Mouse (Mus musculus): ENCODE results near the gene G0s2.
"Not testable (repeated sequence)": the region's sequence is repeated elsewhere in the genome, so short reads cannot be mapped to it uniquely, and the experiment has no call there.

The G0s2 gene

DNA sequence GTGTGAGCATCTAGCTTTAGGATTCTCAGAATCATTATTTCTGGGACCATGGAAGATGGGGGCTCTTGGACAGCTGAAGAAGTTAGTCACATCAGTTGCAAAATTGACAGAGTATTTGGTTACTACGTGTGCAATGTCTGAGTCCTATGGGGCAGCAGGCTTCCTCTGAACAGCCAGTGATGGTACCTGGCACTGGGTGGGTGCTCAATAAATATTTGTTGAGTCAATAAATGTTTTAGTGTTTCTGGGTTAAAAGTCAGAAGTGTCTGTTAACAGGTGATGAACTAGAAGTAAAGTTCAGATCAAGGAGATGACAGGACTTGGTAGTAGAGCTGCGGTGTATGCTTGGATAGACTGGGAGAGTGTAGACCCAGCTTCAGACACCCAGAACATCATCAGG lies 14.6 kb upstream of the G0s2 start:
- no peak for DNase-seq

DNA sequence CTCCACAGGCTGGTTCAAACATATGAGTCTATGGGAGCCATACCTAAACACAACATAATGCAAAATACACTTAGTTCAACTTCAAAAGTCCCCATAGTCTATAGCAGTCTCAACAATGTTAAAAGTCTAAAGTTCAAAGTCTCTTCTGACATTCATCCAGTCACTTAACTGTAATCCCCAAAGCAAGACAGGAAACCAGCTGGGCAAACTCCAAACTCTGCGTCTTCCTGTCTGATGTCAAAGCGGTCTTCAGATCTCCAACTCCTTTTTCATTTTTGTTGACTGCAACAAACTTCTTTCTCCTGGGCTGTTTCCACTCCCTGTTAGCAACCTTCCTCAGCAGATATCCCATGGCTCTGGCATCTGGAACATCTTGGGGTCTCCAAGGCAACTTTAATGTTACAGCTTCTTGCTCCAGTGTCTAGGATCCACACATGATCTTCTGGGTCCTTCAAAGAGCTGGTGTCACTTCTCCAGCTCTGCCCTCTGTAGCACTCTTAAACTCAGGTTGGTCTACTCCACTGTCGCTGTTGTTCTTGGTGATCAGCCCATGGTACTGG lies 12.8 kb upstream of the G0s2 start:
- peak; percentile 47 to 62 for DNase-seq

DNA sequence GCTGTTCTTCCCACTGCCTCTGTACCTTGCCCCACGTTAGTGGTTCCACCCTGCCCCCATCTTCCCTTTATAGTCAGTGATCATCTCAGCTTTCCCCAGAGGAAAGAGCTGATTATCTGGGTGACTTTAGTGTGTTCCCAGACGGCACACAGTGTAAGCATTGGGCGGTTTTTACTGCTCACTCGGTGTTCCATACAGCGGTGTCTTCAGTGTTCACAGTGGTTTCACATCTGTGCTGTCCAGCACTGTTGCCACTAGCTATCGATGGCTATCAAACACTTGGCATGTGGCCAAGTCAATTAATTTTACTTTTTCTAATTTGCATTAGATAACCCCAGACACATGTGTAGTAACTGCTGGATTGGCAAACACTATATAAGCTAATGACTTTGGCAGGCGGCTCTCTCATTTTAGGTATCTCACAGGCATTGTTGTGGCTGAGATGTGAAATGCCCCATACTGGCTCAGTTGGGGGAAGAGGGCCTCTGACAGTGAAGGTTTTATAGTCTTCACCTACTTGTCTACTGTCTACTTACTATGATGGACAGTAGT lies 11.3 kb upstream of the G0s2 start:
- no peak for DNase-seq

DNA sequence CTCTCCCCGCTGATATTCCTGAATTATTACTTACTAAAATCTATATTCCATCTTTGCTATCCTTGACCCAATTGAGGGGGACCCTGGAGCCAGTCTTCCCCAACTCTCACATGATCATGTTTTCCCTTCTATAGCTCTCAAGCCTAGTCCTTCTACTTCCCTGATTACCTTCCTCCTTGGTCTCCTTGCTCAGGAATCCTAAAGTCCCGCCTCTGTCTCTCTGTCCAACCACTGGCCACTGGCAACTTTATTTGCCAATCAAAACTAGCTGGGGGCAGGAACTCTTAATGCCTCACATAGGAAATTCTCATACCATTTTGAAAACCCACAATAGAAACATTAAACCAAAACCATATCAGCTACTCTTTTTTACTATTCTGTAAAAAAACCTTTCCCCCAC lies 8.3 kb upstream of the G0s2 start:
- no peak for DNase-seq

DNA sequence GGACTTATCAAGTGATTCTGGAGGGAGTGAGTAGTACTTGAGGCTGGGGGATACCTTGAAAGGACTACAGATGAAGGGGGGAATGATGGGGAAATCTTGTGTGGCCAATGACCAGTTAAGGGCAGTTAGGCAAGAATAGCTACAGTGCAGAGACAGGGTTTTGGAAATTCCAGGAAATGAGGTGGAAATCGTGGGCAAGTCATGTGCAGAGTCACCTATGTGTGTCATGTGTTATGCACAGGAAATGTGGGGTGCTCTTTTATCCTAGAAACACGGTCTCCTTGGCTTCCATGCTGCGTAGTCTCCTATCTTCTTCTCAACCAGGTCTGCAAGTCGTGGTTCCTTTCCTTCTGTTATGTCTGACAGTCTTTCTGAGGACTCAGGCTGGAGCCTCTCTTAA lies 6.5 kb upstream of the G0s2 start:
- DNase-seq = no peak

- no peak for DNase-seq
Measured at GRCm38 (mm10) chr1:193278414-193279045, 5.5 kb upstream of the G0s2 start.

- no peak for DNase-seq
Measured at GRCm38 (mm10) chr1:193274407-193275071, 1.5 kb upstream of the G0s2 start.

DNA sequence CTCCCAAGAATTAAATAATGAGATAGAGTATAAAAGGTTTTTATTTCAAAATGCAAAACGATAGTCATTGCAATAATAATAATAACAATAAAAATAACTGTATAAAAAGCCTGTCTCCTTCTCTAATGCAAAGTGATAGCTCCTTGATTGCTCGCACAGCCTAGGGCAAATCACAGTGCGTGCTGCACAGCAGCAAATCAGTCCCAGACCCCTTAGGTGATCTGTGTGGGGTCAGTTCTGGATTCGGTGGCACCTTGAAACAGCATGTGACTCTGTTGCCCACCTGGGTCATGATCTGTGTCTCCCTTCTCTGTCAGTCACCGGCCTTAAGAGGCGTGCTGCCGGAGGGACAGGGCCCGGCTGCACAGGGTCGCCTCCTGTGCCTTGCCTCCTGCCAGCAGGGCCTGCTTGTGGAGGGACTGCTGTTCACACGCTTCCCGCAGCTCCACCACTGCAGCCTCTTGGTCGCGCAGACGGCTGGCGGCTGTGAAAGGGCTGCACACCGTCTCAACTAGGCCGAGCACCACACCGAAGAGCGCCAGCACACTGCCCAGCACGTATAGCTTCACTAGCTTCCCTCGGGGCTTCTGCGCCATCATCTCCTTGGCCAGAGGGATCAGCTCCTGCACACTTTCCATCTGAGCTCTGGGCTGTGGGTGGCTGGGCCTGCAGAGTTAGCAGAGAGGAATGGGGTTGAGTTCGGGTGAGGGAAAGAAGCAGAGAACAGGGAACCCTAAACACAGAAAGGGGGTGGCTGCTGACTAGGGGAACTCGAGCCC lies 691 bp downstream of the G0s2 start:
- peak in 1 of 2 experiments; percentile 17 for DNase-seq

- no peak for DNase-seq
Measured at GRCm38 (mm10) chr1:193270965-193271763, 1.9 kb downstream of the G0s2 start.

GRCm38 (mm10) chr1:193265734-193266133 lies 7.3 kb downstream of the G0s2 start:
- no peak for DNase-seq

DNA sequence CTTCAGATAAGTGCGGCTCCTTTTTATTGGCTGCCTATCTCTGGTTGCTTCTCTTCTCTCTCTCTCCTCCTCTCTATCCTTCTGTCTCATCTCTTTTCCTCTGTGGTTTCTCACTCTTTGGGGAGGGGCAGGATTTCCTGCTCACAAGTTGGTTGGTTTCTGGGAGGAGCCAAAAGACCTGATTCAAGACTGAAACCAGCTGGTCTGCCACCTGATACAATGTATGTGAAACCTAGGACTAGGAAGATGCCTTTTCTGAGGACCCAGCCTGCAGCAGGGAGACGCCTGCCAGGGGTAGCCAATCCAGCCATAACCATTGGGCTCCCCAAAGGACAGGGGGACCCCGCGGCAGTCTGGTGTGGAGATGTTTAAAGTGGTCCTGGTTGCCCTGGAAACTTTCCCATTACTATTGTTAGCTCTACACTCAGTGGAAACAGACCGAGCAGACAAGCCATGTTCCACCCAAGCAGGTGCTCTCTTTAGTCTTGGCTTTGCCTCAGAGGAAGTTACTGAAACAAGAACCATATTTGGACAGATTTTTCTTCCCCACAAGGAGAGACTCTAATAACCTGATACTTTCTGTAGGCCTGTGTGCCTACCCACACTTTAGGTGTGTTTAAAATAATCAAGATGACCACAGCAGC lies 8.9 kb downstream of the G0s2 start, which contains the start of gene Hsd11b1:
Hsd11b1 (minus strand) TSS at position 121 of the 644 bp plus-strand sequence.
- peak; percentile 61 to 86 for DNase-seq

GRCm38 (mm10) chr1:193263026-193263907 lies 9.8 kb downstream of the G0s2 start:
- DNase-seq = no peak

DNA sequence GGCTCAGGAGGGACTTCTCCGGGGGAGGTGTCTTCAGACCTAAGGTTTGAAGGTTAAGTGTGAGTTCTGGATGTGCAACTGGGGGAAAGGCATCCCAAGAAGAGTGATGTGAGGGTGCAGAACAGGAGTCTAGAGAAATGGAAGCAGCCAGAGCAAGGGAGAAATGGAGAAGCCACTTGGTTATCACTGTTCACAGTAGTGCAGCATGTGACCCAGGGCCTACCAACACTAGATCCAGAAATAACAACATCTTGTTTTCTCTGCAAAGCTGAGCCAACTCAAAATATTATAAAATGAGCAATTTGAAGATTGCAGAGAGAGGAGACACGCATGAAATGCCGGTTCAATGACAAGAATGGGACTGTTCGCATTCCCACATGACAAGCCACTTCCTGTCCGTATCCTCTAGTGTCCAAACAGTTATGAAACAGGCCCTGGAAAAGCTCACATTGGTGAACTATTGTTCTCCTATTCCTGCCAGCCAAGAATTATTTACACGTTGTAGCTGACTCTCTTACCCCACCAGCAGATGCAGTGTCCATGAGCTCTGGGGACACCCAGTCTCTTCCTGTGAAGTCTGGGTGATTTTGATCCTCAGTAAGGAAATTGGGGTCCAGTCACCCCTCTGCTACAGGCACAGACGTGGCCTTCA lies 11.0 kb downstream of the G0s2 start:
- no peak for DNase-seq

GRCm38 (mm10) chr1:193259559-193259958 lies 13.5 kb downstream of the G0s2 start:
- DNase-seq = no peak

DNA sequence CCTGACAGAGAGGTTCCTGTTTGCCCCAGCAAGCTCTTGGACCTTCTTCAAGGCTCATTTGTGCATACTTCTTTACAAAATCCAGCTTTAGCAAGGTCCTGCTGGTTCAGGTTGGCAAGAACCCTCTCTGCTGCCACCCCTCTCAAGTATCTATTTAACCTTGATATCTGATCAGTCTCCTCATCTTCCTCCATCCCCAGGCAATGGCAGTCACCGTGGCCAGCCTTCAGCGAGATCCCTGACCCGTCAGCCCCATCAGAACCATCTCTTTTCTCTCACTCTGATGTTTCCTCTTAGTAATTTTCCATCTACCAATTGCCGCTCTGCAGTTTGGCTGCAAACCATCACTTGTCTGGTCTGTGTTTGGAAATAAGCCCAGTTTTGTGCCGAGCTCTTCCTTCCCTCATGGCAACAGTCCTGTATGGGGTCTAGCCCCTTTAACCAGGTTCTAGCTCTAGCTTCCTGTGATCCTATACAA lies 16.4 kb downstream of the G0s2 start:
- no peak for DNase-seq

DNA sequence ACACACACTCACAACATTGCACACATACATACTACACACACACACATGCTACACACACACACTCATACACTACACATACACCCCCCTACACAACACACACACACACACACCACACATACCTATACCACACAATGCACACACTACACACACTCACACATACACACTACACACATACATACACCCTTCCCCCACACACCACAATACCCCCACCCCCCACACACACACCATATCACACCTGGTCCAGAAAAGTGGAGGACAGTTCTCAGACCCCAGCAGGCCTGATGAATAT lies 16.8 kb downstream of the G0s2 start:
- DNase-seq = no peak

- DNase-seq = peak in 1 of 2 experiments; percentile 54
Measured at GRCm38 (mm10) chr1:193255488-193256288, 17.3 kb downstream of the G0s2 start.

DNA sequence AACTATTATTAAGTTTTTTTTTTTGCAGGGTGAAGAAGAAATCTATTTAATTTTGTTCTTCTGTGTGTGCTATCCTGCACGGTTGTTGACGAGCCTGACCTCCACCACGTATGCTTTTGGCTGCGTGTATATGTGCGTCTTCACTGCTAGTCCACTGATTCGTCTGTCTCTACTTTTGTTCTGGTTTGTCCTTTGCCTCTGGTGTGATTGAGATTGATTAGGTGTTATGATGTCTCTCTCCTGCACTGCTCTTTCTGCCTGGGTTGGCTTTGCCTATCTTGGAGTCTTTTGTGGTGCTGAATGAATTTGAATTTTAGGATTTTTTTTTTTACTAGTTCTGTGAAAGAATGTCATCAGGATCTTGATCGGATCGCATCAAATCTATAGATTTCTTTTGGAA lies 18.0 kb downstream of the G0s2 start:
- DNase-seq = no peak

DNA sequence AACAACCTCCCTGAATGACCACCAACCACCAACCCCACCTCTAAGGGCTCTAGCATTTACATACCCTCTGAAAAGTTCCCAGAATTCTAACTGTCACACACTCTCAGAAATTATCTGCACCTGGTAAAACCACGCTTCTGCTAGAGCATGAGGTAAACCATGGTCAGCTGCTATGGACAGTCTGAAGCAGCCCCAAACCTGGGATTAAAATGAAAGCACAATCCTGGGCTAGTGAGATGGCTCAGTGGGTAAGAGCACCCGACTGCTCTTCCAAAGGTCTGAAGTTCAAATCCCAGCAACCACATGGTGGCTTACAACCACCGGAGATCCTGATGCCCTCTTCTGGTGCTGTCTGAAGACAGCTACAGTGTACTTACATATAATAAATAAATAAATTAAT lies 19.1 kb downstream of the G0s2 start:
- not testable (repeated sequence) for DNase-seq

Measured in thymus, adult 18-20 months (tissue).